Mouse (Mus musculus) forebrain, embryonic 11.5 days (tissue): ENCODE data around the gene Agtrap. TPM values are rescaled to one million over a fixed set of nuclear protein-coding genes. Genes with fewer than 3 reads are reported as not detected.
"Not testable (repeated sequence)": the region's sequence is repeated elsewhere in the genome, so short reads cannot be mapped to it uniquely, and the experiment has no call there.

Experiments
- ATAC-seq: fragments of 200-750 bp; cut with Nextera tagmentation; replicated peaks from 2 replicates; pipeline ENCODE4 v1.8.0; 2017; ENCODE audit warnings: moderate TSS enrichment; ENCODE audit not compliant: low FRiP score
- DNase-seq: peaks from one replicate; pipeline ENCODE4 v3.0.0-alpha.2; 2017; ENCODE audit warnings: low spot score
- H3K27ac ChIP-seq: fragments of 300-500 bp; sonication (generic); 2 replicates; pipeline ENCODE4 v1.5.1; 2014; ENCODE audit warnings: low read depth, low read length
- H3K27me3 ChIP-seq: fragments of 300-500 bp; sonication (generic); 2 replicates; pipeline ENCODE4 v1.6.1; 2014; ENCODE audit warnings: mild to moderate bottlenecking, low read length, mixed read lengths; ENCODE audit not compliant: control insufficient read depth, insufficient read depth
- H3K36me3 ChIP-seq: fragments of 300-500 bp; sonication (generic); 2 replicates; pipeline ENCODE4 v1.6.1; 2014; ENCODE audit warnings: mild to moderate bottlenecking, low read length, moderate library complexity, mixed read lengths; ENCODE audit not compliant: control insufficient read depth, insufficient read depth
- H3K4me1 ChIP-seq: fragments of 300-500 bp; sonication (generic); replicated peaks from 2 replicates; pipeline ENCODE4 v1.6.1; 2014; ENCODE audit warnings: low read length, mixed read lengths; ENCODE audit not compliant: control insufficient read depth, insufficient read depth
- H3K4me2 ChIP-seq: fragments of 300-500 bp; sonication (generic); 2 replicates; pipeline ENCODE4 v1.6.1; 2014; ENCODE audit warnings: low read depth, mild to moderate bottlenecking, low read length, moderate library complexity, mixed read lengths; ENCODE audit not compliant: severe bottlenecking
- H3K4me3 ChIP-seq: fragments of 300-500 bp; sonication (generic); 2 replicates; pipeline ENCODE4 v1.5.1; 2014; ENCODE audit warnings: low read depth, low read length
- H3K9ac ChIP-seq: fragments of 300-500 bp; sonication (generic); 2 replicates; pipeline ENCODE4 v1.6.1; 2014; ENCODE audit warnings: low read length
- H3K9me3 ChIP-seq: fragments of 300-500 bp; sonication (generic); 2 replicates; pipeline ENCODE4 v1.6.1; 2016; ENCODE audit warnings: low read length, mixed read lengths; ENCODE audit not compliant: control insufficient read depth
- WGBS: fragments of 180-500 bp; shearing (Covaris S2); extraction: QIAGEN DNeasy Blood & Tissue Kit; methylation state at CpG from one replicate; pipeline ENCODE4 v1.1.7; 2014; 5-methylcytosine and 5-hydroxymethylcytosine counted together
- polyA plus RNA-seq: library from polyadenylated mRNA; unstranded; fragments of >200 nt; fragmentation: Nextera tagmentation; extraction: Ambion mirVana; gene quantifications from 2 replicates; pipeline ENCODE4 v1.2.1, GENCODE M21; 2014

The Agtrap gene
- polyA plus RNA-seq, 1 experiment from 2014 or later: 15.0 TPM

DNA sequence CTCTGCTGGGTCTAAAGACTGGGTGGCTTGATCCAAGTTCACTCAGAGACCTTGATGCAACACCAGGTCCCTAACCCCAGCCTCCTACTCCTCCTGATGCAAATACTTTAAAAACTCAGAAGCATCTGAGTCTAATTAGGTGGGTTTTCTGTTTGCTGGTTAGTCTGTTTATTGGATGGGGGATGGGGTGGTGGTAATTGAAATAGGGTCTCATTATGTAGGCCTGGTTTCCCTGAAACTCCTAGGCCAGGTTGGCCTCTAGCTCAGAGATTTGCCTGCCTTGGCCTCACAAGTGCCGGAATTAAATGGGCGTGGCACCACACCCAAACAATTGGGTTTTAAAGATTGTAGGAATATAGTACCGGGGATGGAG is 34.8 kb upstream of the Agtrap start:
- peaks cover 11% of the 10 kb centered on the region; the same call in 1 of the 2 replicates for H3K4me1 ChIP-seq
- peak overlapping the region; percentile 6; the same call in 1 of the 2 replicates for H3K9ac ChIP-seq
- no peak overlapping the region for H3K4me2 ChIP-seq
- H3K27me3 ChIP-seq: no peaks in the 10 kb centered on the region
- H3K27ac ChIP-seq: peak overlapping the region; percentile 41; the same call in 1 of the 2 replicates
- H3K4me3 ChIP-seq: no peak overlapping the region
- 68% methylated on average over 3 of the region's 3 CpGs for WGBS
- ATAC-seq (peak; percentile 9; the same call in 1 of the 2 replicates), DNase-seq (no peak)
- H3K36me3 ChIP-seq: no peaks in the 10 kb centered on the region
- no peaks in the 10 kb centered on the region for H3K9me3 ChIP-seq

DNA sequence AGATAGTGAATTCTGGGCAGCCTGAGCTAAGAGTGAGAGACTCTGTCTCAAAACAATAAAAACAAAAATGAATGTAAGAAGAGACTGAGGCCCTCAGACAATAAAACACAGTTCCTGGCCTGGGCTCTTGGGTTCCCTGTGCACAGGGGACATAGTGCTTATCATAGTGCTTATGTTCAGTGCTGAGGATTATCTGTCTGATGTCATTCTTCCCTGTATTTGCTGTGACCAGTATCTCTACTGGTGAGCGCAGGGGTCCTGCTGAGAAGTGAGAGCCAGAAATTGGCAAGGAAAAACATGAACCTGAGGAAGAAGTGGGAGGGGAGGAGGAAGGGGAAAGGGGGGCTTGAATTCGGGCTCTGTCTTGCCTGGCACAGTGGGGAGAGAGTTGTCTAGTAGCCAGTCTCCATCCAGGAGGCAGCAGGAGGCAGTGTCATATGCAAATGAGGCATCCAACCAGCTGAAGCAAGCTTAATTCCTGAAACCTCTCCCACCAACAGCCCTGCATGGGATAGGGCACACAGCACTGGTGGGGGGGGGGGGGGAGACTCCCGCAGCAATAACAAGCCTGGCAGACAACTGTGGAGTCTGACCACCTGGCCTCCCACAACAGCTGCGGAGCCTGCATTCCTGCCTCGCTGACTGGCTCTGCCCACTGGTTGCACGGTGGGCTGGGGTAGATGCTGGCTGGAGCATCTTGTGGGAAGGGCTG is 34.3 kb upstream of the Agtrap start:
- peak; percentile 86 for ATAC-seq
- Histone ChIP-seq H3K27me3 (no peaks in the 10 kb centered on the region), H3K36me3 (no peaks in the 10 kb centered on the region), H3K9me3 (no peaks in the 10 kb centered on the region; the same call in 1 of the 2 replicates), H3K4me2 (no peak overlapping the region), H3K27ac (peak overlapping the region; percentile 41; the same call in 1 of the 2 replicates), H3K4me3 (no peak overlapping the region), H3K9ac (peak overlapping the region; percentile 6; the same call in 1 of the 2 replicates), H3K4me1 (peaks cover 11% of the 10 kb centered on the region; the same call in 1 of the 2 replicates)
- DNase-seq: peak; percentile 71
- WGBS: 12% methylated on average over 5 of the region's 6 CpGs

DNA sequence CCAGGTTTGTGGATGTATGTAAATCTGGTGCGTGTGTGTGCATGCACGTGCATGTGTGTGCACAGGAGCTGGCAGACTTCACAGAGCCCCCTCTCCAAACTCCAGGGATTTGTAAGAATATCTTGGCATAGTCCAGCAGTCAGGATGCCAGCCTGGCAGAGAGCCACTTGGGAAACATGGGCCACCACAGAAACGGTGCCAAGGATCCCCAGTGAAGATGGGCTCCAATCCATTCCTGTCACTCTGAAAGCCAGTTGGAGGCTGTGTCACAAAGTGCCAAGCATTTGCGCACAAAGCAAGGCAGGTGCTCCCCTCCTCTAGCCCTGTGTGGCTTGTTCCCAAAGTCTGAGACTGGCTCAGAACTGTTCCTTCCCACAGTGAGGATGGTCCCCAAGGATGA is 33.5 kb upstream of the Agtrap start:
- H3K9ac ChIP-seq: no peak overlapping the region
- no peak for DNase-seq
- no peak overlapping the region for H3K4me2 ChIP-seq
- no peaks in the 10 kb centered on the region for H3K27me3 ChIP-seq
- H3K4me1 ChIP-seq: peaks cover 11% of the 10 kb centered on the region; the same call in 1 of the 2 replicates
- no peaks in the 10 kb centered on the region; the same call in 1 of the 2 replicates for H3K9me3 ChIP-seq
- WGBS: 87% methylated on average over 4 of the region's 4 CpGs
- no peak for ATAC-seq
- H3K4me3 ChIP-seq: no peak overlapping the region
- no peaks in the 10 kb centered on the region for H3K36me3 ChIP-seq
- peak overlapping the region; percentile 8; the same call in 1 of the 2 replicates for H3K27ac ChIP-seq

DNA sequence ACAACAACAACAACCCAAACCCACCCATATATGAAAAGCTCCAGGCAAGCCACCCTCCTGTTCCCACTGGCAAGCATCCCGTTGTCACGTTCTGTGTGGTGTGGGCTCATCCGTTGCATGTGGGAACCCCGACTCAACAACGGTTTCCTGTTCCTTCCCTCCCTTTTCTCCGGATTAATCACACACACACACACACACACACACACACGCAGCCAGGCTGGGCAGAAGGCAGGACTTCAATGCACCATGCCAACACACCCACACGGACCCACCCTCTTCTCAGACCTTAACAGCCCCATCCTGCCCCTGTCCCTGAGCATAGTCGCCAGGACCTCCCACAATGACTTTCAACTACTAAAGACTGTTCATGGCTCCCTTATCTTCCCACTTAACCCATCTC is 32.7 kb upstream of the Agtrap start:
- 83% methylated on average over 9 of the region's 9 CpGs for WGBS
- no peak for DNase-seq
- Histone ChIP-seq H3K27me3 (0 out of 2 replicates have a peak, but pooled peaks cover under 1% of the 10 kb centered on the region), H3K4me2 (no peak overlapping the region), H3K36me3 (no peaks in the 10 kb centered on the region), H3K9me3 (no peaks in the 10 kb centered on the region; the same call in 1 of the 2 replicates), H3K9ac (no peak overlapping the region), H3K27ac (no peak overlapping the region), H3K4me3 (no peak overlapping the region), H3K4me1 (peaks cover 11% of the 10 kb centered on the region; the same call in 1 of the 2 replicates)
- ATAC-seq: no peak

DNA sequence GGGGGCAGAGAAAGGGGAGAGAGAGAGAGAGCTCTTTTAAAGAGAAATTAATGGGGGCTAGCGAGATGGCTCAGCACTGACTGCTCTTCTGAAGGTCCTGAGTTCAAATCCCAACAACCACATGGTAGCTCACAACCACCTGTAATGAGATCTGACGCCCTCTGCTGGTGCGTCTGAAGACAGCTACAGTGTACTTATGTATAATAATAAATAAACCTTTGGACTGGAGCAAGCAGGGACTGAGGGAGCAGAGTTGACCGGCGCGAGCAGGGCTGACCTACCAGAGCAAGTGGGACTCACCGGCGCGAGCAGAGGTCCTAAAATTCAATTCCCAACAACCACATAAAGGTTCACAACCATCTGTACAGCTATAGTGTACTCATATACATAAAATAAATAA is 31.7 kb upstream of the Agtrap start:
- H3K36me3 ChIP-seq, DNase-seq, H3K4me2 ChIP-seq, ATAC-seq, H3K9me3 ChIP-seq, H3K4me3 ChIP-seq, H3K27me3 ChIP-seq, H3K9ac ChIP-seq, H3K27ac ChIP-seq: not testable (repeated sequence)
- peaks cover 13% of the 10 kb centered on the region; the same call in 1 of the 2 replicates for H3K4me1 ChIP-seq
- 89% methylated on average over 9 of the region's 9 CpGs for WGBS

DNA sequence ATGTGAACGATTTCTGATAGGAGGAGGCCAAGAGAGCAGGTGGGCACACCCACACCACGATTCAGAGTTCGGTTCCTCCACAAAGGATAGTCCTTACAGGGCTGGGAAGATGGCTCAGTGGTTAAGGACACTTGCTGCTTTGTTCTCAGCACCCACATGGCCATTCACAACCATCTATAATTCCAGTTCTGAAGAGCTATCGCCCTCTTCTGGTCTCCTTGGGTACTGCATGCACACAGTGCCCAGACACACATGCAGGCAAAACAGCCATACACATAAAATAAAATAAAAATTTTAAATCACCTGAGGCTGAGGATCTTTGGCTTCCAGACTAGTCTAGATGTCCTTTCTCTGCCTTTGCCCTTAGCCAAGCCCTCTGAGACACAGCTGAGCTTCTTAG is 29.6 kb upstream of the Agtrap start:
- H3K4me1 ChIP-seq: peaks cover 6% of the 10 kb centered on the region; the same call in 1 of the 2 replicates
- H3K27ac ChIP-seq: no peak overlapping the region
- H3K9me3 ChIP-seq: no peaks in the 10 kb centered on the region; the same call in 1 of the 2 replicates
- H3K4me2 ChIP-seq: no peak overlapping the region
- 78% methylated on average over 4 of the region's 4 CpGs for WGBS
- DNase-seq (no peak), ATAC-seq (no peak)
- H3K36me3 ChIP-seq: no peaks in the 10 kb centered on the region
- no peak overlapping the region for H3K9ac ChIP-seq
- peaks cover 3% of the 10 kb centered on the region; the same call in 1 of the 2 replicates for H3K27me3 ChIP-seq
- no peak overlapping the region for H3K4me3 ChIP-seq

DNA sequence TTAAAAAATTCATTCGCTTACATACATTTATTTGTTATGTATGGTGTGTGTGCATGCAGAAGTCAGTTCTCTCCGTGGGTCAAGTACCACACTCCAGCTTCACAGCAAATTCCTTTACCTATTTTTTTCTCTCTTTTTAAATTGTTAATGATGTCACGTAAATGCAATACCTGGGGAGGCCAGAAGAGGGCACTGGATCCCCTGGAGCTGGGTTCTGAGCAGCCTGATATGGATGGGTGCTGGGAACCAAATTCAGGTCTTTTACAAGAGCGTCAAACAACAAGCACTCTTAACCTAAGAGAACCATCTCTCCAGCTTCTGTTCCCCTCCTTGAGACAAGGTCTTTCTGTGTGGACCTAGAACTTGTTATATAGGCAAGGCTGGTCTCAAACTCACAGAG is 28.8 kb upstream of the Agtrap start:
- peaks cover 4% of the 10 kb centered on the region; the same call in 1 of the 2 replicates for H3K4me1 ChIP-seq
- no peak overlapping the region for H3K9ac ChIP-seq
- no peaks in the 10 kb centered on the region; the same call in 1 of the 2 replicates for H3K9me3 ChIP-seq
- DNase-seq (no peak), ATAC-seq (no peak)
- H3K4me3 ChIP-seq: no peak overlapping the region
- no peak overlapping the region for H3K4me2 ChIP-seq
- H3K27me3 ChIP-seq: peaks cover 3% of the 10 kb centered on the region; the same call in 1 of the 2 replicates
- 71% methylated on average over 4 of the region's 4 CpGs for WGBS
- H3K36me3 ChIP-seq: no peaks in the 10 kb centered on the region
- H3K27ac ChIP-seq: no peak overlapping the region

DNA sequence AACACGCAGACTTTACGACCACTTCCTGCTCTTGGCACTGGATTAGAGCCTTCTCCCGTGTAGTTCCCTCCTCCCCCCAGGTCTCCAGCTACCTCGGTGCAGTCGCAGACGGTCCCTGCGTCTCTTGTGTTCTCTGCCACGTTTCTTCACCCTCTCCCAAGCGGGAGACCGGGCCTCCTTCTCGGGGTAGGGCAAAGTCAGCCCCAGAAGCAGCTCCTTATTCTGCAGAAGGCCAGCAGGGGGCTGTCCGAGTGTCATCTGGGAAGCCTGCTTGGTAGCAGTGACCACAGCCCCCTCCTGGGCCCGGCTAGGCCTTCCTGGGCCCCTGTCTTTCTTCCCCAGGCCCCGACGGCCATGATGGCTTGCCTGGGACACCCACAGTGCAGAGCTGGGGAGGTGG is 27.6 kb upstream of the Agtrap start:
- 6% methylated on average over 15 of the region's 15 CpGs for WGBS
- DNase-seq (peak; percentile 73), ATAC-seq (peak; percentile 11; the same call in 1 of the 2 replicates)
- Histone ChIP-seq H3K27me3 (peaks cover 3% of the 10 kb centered on the region; the same call in 1 of the 2 replicates), H3K36me3 (no peaks in the 10 kb centered on the region), H3K4me2 (0 out of 2 replicates have a peak overlapping the region, but pooled peaks have one; percentile 15), H3K4me3 (no peak overlapping the region), H3K9me3 (no peaks in the 10 kb centered on the region; the same call in 1 of the 2 replicates), H3K4me1 (peaks cover 2% of the 10 kb centered on the region; the same call in 1 of the 2 replicates), H3K9ac (peak overlapping the region; percentile 20), H3K27ac (no peak overlapping the region)
